Mouse (Mus musculus) limb, embryonic 14.5 days (tissue): ENCODE results near the gene Paxip1. TPM values are rescaled to one million over a fixed set of nuclear protein-coding genes. Genes with fewer than 3 reads are reported as not detected.
A peak's percentile ranks its signal among the peaks of the same experiment; 100 is the strongest.

Experiments
- ATAC-seq: fragments of 200-750 bp; cut with Nextera tagmentation; 2 replicates; pipeline ENCODE4 v1.8.0; 2017; ENCODE audit warnings: low read depth, moderate number of reproducible peaks, moderate TSS enrichment; ENCODE audit not compliant: low FRiP score
- DNase-seq: peaks from one replicate; pipeline ENCODE4 v3.0.0-alpha.2; 2015; ENCODE audit warnings: low spot score
- H3K27ac ChIP-seq: fragments of 300-500 bp; sonication (generic); replicated peaks from 2 replicates; pipeline ENCODE4 v1.5.1; 2014; ENCODE audit warnings: low read depth, mild to moderate bottlenecking, low read length, moderate library complexity, mixed read lengths
- H3K27me3 ChIP-seq: fragments of 300-500 bp; sonication (generic); 2 replicates; pipeline ENCODE4 v1.6.1; 2014; ENCODE audit warnings: low read length, mixed read lengths; ENCODE audit not compliant: control insufficient read depth, insufficient read depth
- H3K36me3 ChIP-seq: fragments of 300-500 bp; sonication (generic); 2 replicates; pipeline ENCODE4 v1.6.1; 2014; ENCODE audit warnings: mild to moderate bottlenecking, low read length, moderate library complexity, mixed read lengths; ENCODE audit not compliant: control insufficient read depth, insufficient read depth
- H3K4me1 ChIP-seq: fragments of 300-500 bp; sonication (generic); 2 replicates; pipeline ENCODE4 v1.6.1; 2014; ENCODE audit warnings: antibody characterized with exemption, low read length, mixed read lengths; ENCODE audit not compliant: control insufficient read depth, insufficient read depth
- H3K4me2 ChIP-seq: fragments of 300-500 bp; sonication (generic); replicated peaks from 2 replicates; pipeline ENCODE4 v1.6.1; 2014; ENCODE audit warnings: low read depth, mild to moderate bottlenecking, low read length, moderate library complexity; ENCODE audit not compliant: severe bottlenecking
- H3K4me3 ChIP-seq: fragments of 300-500 bp; sonication (generic); replicated peaks from 2 replicates; pipeline ENCODE4 v1.5.1; 2014; ENCODE audit warnings: low read length
- H3K9ac ChIP-seq: fragments of 300-500 bp; sonication (generic); 2 replicates; pipeline ENCODE4 v1.6.1; 2014; ENCODE audit warnings: mild to moderate bottlenecking, low read depth, low read length, moderate library complexity; ENCODE audit not compliant: severe bottlenecking
- H3K9me3 ChIP-seq: fragments of 300-500 bp; sonication (generic); 2 replicates; pipeline ENCODE4 v1.6.1; 2016; ENCODE audit warnings: low read length; ENCODE audit not compliant: control insufficient read depth
- POLR2A ChIP-seq: fragments of 200-500 bp; IDR thresholded peaks from 2 replicates; pipeline ENCODE4 v1.8.0; 2012; ENCODE audit warnings: inconsistent platforms, mild to moderate bottlenecking, moderate library complexity, borderline replicate concordance; ENCODE audit not compliant: insufficient read depth, insufficient read length; ENCODE audit errors: extremely low read depth
- WGBS: fragments of 180-500 bp; shearing (Covaris S2); extraction: QIAGEN DNeasy Blood & Tissue Kit; methylation state at CpG from one replicate; pipeline ENCODE4 v1.1.7; 2014; 5-methylcytosine and 5-hydroxymethylcytosine counted together
- polyA plus RNA-seq, 2 experiments: library from polyadenylated mRNA; depleted of rRNA in 1 of 2; stranded (reverse) in 1 of 2; unstranded in 1 of 2; fragments of >200 nt; fragmentation: Nextera tagmentation in 1 of 2; extraction: Ambion mirVana in 1 of 2; gene quantifications; 2 replicates each; pipeline versions ENCODE4 v1.2.1 to v1.2.3; 2012 to 2014

The Paxip1 gene
- polyA plus RNA-seq, 2 experiments, result 34.5 to 57.7 TPM

DNA sequence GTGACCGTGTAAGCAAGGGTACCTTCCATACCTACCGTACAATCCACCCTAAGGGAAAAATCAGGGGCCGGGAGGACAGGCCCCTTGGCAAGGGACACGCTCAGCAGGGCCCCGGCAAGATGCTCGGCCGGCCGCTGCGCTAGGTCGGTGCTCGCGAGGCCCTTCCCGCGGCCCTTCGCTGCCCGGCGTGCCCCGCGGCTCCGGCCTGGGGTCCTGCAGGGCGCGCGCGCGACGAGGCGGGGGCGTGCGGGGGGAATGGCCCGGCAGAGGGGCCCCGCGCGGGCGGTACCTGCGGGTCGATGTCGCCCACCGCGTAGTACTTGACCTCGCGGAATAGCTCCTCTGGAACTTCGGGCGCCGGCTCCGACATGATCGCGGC lies 592 bp downstream of the Paxip1 start:
- H3K36me3 ChIP-seq, result peaks cover 30% of the 10 kb centered on the region

GRCm38 (mm10) chr5:27790086-27790909 lies 1.2 kb downstream of the Paxip1 start:
- Histone ChIP-seq H3K36me3 (peaks cover 36% of the 10 kb centered on the region), H3K4me2 (peak overlapping the region; percentile 50), H3K27ac (peak overlapping the region; percentile 97; the same call in 1 of the 2 replicates), H3K4me1 (peaks cover 14% of the 10 kb centered on the region), H3K4me3 (peak overlapping the region; percentile 73), H3K27me3 (no peaks in the 10 kb centered on the region), H3K9ac (peak overlapping the region; percentile 81), H3K9me3 (no peaks in the 10 kb centered on the region)
- ATAC-seq, result no peak
- no peak for DNase-seq
- TF ChIP-seq POLR2A, result no peak
- WGBS, result 29% methylated on average over 21 of the region's 21 CpGs

More for the DNA sequence above, 592 bp downstream of the Paxip1 start:
- no peaks in the 10 kb centered on the region for H3K27me3 ChIP-seq
- peak overlapping the region; percentile 97 for H3K27ac ChIP-seq
- peak overlapping the region; percentile 73 for H3K4me3 ChIP-seq
- ATAC-seq, result peak; percentile 79
- under 1% methylated on average over 27 of the region's 47 CpGs for WGBS
- DNase-seq, result peak; percentile 73
- no peak for TF ChIP-seq POLR2A
- peak overlapping the region; percentile 50 for H3K4me2 ChIP-seq
- H3K4me1 ChIP-seq, result peaks cover 14% of the 10 kb centered on the region
- H3K9ac ChIP-seq, result peak overlapping the region; percentile 81
- H3K9me3 ChIP-seq, result no peaks in the 10 kb centered on the region

DNA sequence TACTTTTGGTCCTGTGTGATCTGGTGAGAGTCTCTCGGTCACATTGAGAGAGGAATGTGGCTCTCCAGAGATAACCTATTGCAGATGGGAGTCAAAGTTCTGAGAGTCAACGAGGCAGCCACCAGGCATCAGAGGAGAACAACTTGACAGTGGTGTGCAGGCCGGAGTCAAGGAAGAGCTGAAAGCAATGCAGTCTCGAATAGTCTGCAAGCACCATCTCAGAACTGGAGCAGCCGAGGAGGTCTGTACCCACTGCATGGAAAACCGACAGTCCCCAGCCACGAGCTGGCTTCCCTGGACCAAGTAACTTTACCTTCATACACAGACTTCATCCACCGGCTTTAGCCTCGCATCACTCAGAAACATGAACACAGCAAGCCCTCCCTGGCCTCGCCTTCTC lies 1.9 kb downstream of the Paxip1 start:
- ATAC-seq, result no peak
- 77% methylated on average over 10 of the region's 10 CpGs for WGBS
- H3K4me1 ChIP-seq, result peaks cover 14% of the 10 kb centered on the region
- peaks cover 42% of the 10 kb centered on the region for H3K36me3 ChIP-seq
- H3K9me3 ChIP-seq, result no peaks in the 10 kb centered on the region
- peak overlapping the region; percentile 81 for H3K9ac ChIP-seq
- peak overlapping the region; percentile 50 for H3K4me2 ChIP-seq
- peak overlapping the region; percentile 73 for H3K4me3 ChIP-seq
- TF ChIP-seq POLR2A, result no peak
- no peak overlapping the region for H3K27ac ChIP-seq
- no peak for DNase-seq
- H3K27me3 ChIP-seq, result no peaks in the 10 kb centered on the region

- no peak overlapping the region for H3K4me3 ChIP-seq
- no peaks in the 10 kb centered on the region for H3K9me3 ChIP-seq
- TF ChIP-seq POLR2A, result no peak
- H3K27me3 ChIP-seq, result no peaks in the 10 kb centered on the region
- 98% methylated on average over 9 of the region's 9 CpGs for WGBS
- H3K36me3 ChIP-seq, result peaks cover 85% of the 10 kb centered on the region
- H3K27ac ChIP-seq, result no peak overlapping the region
- ATAC-seq, result no peak
- no peak overlapping the region for H3K9ac ChIP-seq
- no peak overlapping the region for H3K4me2 ChIP-seq
- DNase-seq, result no peak
- H3K4me1 ChIP-seq, result no peaks in the 10 kb centered on the region
These were observed 8.1 kb downstream of the Paxip1 start for GRCm38 (mm10) chr5:27783381-27783780.

DNA sequence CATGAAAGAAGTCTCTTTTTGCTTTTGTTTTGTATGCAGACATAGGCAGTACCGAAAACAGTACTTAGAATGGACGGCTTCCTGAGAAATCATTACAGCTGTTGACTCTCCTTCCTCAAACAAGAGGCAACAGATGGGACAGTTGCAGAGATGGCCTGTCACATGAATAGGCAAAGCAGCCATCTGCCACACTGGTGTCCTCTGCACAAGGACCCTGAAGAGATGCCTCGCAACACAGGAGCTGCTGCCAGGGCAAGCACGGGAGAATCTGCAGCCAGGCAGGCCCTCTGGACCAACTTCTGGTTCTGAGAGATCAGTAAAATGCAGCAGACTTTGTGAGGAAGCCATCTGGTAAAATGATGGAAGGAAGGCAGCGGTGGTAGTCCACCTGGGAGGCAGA lies 23.5 kb downstream of the Paxip1 start:
- H3K36me3 ChIP-seq, result peaks cover 79% of the 10 kb centered on the region
- H3K9ac ChIP-seq, result no peak overlapping the region
- no peaks in the 10 kb centered on the region for H3K4me1 ChIP-seq
- DNase-seq (no peak), ATAC-seq (no peak)
- H3K4me2 ChIP-seq, result no peak overlapping the region
- H3K27ac ChIP-seq, result no peak overlapping the region
- H3K4me3 ChIP-seq, result no peak overlapping the region
- no peaks in the 10 kb centered on the region for H3K9me3 ChIP-seq
- no peak for TF ChIP-seq POLR2A
- no peaks in the 10 kb centered on the region for H3K27me3 ChIP-seq
- WGBS, result 86% methylated on average over 5 of the region's 5 CpGs

GRCm38 (mm10) chr5:27765780-27766179 lies 25.7 kb downstream of the Paxip1 start:
- no peak overlapping the region for H3K4me2 ChIP-seq
- H3K4me3 ChIP-seq, result no peak overlapping the region
- DNase-seq (no peak), ATAC-seq (no peak)
- H3K9me3 ChIP-seq, result no peaks in the 10 kb centered on the region
- no peaks in the 10 kb centered on the region for H3K4me1 ChIP-seq
- whole genome bisulfite sequencing, result 87% methylated on average over 4 of the region's 4 CpGs
- no peak overlapping the region for H3K27ac ChIP-seq
- no peaks in the 10 kb centered on the region for H3K27me3 ChIP-seq
- peaks cover 79% of the 10 kb centered on the region for H3K36me3 ChIP-seq
- H3K9ac ChIP-seq, result no peak overlapping the region
- no peak for TF ChIP-seq POLR2A
